Mouse (Mus musculus): Measurements from ENCODE around the gene Serac1. TPM values are rescaled to one million over a fixed set of nuclear protein-coding genes. Genes with fewer than 3 reads are reported as not detected.

The Serac1 gene
- polyA plus RNA-seq, 1 experiment from 2014 or later, result 7.0 TPM

GRCm38 (mm10) chr17:6008590-6008989 is 71.0 kb downstream of the Serac1 start:
- CTCF ChIA-PET, result interaction anchor here (1.0 to 2.5 kb wide), 7 partner anchors 10 to 132 kb away, joined by 3 to 9 read pairs (median 3); no protein-coding TSS in a partner anchor
- ATAC-seq (no peak), DNase-seq (ENCODE audit: low read depth, low spot score) (no peak)
- in situ Hi-C loops (cut with MboI; ENCODE audit: low pct_unique_long_range_greater_than_20kb), result loop anchor here (25.0 kb wide), 1 partner anchor 571 kb away; the partner anchor contains the start of gene Tmem242
- no peaks in the 10 kb centered on the region for H3K27me3 ChIP-seq
- POLR2A ChIA-PET, result no interaction called here
- TF ChIP-seq CTCF (IDR thresholded peaks at IDR 0.05), result no peak

- ChIA-PET CTCF (interaction anchor here (0.6 to 2.5 kb wide), 8 partner anchors 11 to 131 kb away, joined by 3 to 9 read pairs (median 3); no protein-coding TSS in a partner anchor), POLR2A (interaction anchor here (1.0 kb wide), 1 partner anchor 29 kb away, joined by 3 read pairs; no protein-coding TSS in a partner anchor)
- no peak for TF ChIP-seq CTCF (IDR thresholded peaks at IDR 0.05)
- ATAC-seq (peak; percentile 76), DNase-seq (ENCODE audit: low read depth, low spot score) (no peak)
- in situ Hi-C loops (cut with MboI; ENCODE audit: low pct_unique_long_range_greater_than_20kb), result loop anchor here (25.0 kb wide), 1 partner anchor 571 kb away; the partner anchor contains the start of gene Tmem242
- H3K27me3 ChIP-seq, result no peaks in the 10 kb centered on the region
Observed at GRCm38 (mm10) chr17:6007902-6008301, 71.6 kb downstream of the Serac1 start.

- H3K27me3 ChIP-seq, result no peaks in the 10 kb centered on the region
- CTCF ChIA-PET, result interaction anchor here (1.1 to 2.5 kb wide), 6 partner anchors 10 to 130 kb away, joined by 3 to 9 read pairs (median 4); no protein-coding TSS in a partner anchor
- in situ Hi-C loops (cut with MboI; ENCODE audit: low pct_unique_long_range_greater_than_20kb), result loop anchor here (25.0 kb wide), 1 partner anchor 570 kb away; the partner anchor contains the start of gene Tmem242
- DNase-seq (ENCODE audit: low read depth, low spot score), result no peak
- POLR2A ChIA-PET, result interaction anchor here (1.0 kb wide), 1 partner anchor 28 kb away, joined by 3 read pairs; no protein-coding TSS in a partner anchor
- ATAC-seq, result no peak
- TF ChIP-seq CTCF (IDR thresholded peaks at IDR 0.05), result no peak
Observed at GRCm38 (mm10) chr17:6007101-6007780, 72.3 kb downstream of the Serac1 start.

GRCm38 (mm10) chr17:6005638-6006471 is 73.7 kb downstream of the Serac1 start:
- DNase-seq (ENCODE audit: low read depth, low spot score) (no peak), ATAC-seq (no peak)
- H3K27me3 ChIP-seq, result no peaks in the 10 kb centered on the region
- POLR2A ChIA-PET, result interaction anchor here (0.5 kb wide), 1 partner anchor 513 kb away, joined by 3 read pairs; no protein-coding TSS in a partner anchor
- in situ Hi-C loops (cut with MboI; ENCODE audit: low pct_unique_long_range_greater_than_20kb), result loop anchor here (25.0 kb wide), 1 partner anchor 569 kb away; the partner anchor contains the start of gene Tmem242
- TF ChIP-seq CTCF (IDR thresholded peaks at IDR 0.05), result no peak
- CTCF ChIA-PET, result interaction anchor here (0.7 to 2.5 kb wide), 11 partner anchors 9 to 209 kb away, joined by 3 to 9 read pairs (median 4); no protein-coding TSS in a partner anchor

- DNase-seq (ENCODE audit: low read depth, low spot score) (no peak), ATAC-seq (no peak)
- POLR2A ChIA-PET, result no interaction called here
- no peaks in the 10 kb centered on the region for H3K27me3 ChIP-seq
- no peak for TF ChIP-seq CTCF (IDR thresholded peaks at IDR 0.05)
- CTCF ChIA-PET, result interaction anchor here (1.2 to 1.4 kb wide), 7 partner anchors 10 to 68 kb away, joined by 3 to 6 read pairs (median 5); no protein-coding TSS in a partner anchor
- in situ Hi-C loops (cut with MboI; ENCODE audit: low pct_unique_long_range_greater_than_20kb), result loop anchor here (25.0 kb wide), 1 partner anchor 568 kb away; the partner anchor contains the start of gene Tmem242
Observed at GRCm38 (mm10) chr17:6005246-6005637, 74.3 kb downstream of the Serac1 start.

- TF ChIP-seq CTCF (IDR thresholded peaks at IDR 0.05), result no peak
- in situ Hi-C loops (cut with MboI; ENCODE audit: low pct_unique_long_range_greater_than_20kb), result loop anchor here (25.0 kb wide), 1 partner anchor 566 kb away; the partner anchor contains the start of gene Tmem242
- POLR2A ChIA-PET, result no interaction called here
- H3K27me3 ChIP-seq, result no peaks in the 10 kb centered on the region
- ATAC-seq, result no peak
- DNase-seq (ENCODE audit: low read depth, low spot score), result no peak
- CTCF ChIA-PET, result interaction anchor here (1.6 kb wide), 1 partner anchor 63 kb away, joined by 3 read pairs; the partner anchor contains the start of gene Synj2
Observed at GRCm38 (mm10) chr17:6003661-6004060, 75.9 kb downstream of the Serac1 start.

- DNase-seq (ENCODE audit: low read depth, low spot score) (no peak), ATAC-seq (no peak)
- TF ChIP-seq CTCF (IDR thresholded peaks at IDR 0.05), result no peak
- CTCF ChIA-PET, result interaction anchor here (1.9 kb wide), 1 partner anchor 15 kb away, joined by 4 read pairs; no protein-coding TSS in a partner anchor
- H3K27me3 ChIP-seq, result no peaks in the 10 kb centered on the region
- POLR2A ChIA-PET, result no interaction called here
- in situ Hi-C loops (cut with MboI; ENCODE audit: low pct_unique_long_range_greater_than_20kb), result loop anchor here (25.0 kb wide), 1 partner anchor 565 kb away; the partner anchor contains the start of gene Tmem242
Observed at GRCm38 (mm10) chr17:6002563-6002962, 77.0 kb downstream of the Serac1 start.

- ATAC-seq, result no peak
- no peak for TF ChIP-seq CTCF (IDR thresholded peaks at IDR 0.05)
Observed at GRCm38 (mm10) chr17:6001836-6002235, 77.7 kb downstream of the Serac1 start.

GRCm38 (mm10) chr17:6001389-6001788 is 78.2 kb downstream of the Serac1 start:
- H3K27me3 ChIP-seq, result no peaks in the 10 kb centered on the region
- no peak for TF ChIP-seq CTCF (IDR thresholded peaks at IDR 0.05)
- DNase-seq (ENCODE audit: low read depth, low spot score) (no peak), ATAC-seq (no peak)
- ChIA-PET POLR2A (interaction anchor here (0.6 kb wide), 1 partner anchor 50 kb away, joined by 5 read pairs; no protein-coding TSS in a partner anchor), CTCF (interaction anchor here (1.0 to 1.9 kb wide), 2 partner anchors 14 to 19 kb away, joined by 3 to 4 read pairs; no protein-coding TSS in a partner anchor)
- in situ Hi-C loops (cut with MboI; ENCODE audit: low pct_unique_long_range_greater_than_20kb), result loop anchor here (25.0 kb wide), 1 partner anchor 564 kb away; the partner anchor contains the start of gene Tmem242

More at GRCm38 (mm10) chr17:6001836-6002235, 77.7 kb downstream of the Serac1 start:
- H3K27me3 ChIP-seq, result no peaks in the 10 kb centered on the region
- POLR2A ChIA-PET, result interaction anchor here (0.6 kb wide), 1 partner anchor 50 kb away, joined by 5 read pairs; no protein-coding TSS in a partner anchor
- CTCF ChIA-PET, result interaction anchor here (1.0 to 1.9 kb wide), 2 partner anchors 14 to 18 kb away, joined by 3 to 4 read pairs; no protein-coding TSS in a partner anchor
- in situ Hi-C loops (cut with MboI; ENCODE audit: low pct_unique_long_range_greater_than_20kb), result loop anchor here (25.0 kb wide), 1 partner anchor 565 kb away; the partner anchor contains the start of gene Tmem242
- DNase-seq (ENCODE audit: low read depth, low spot score), result no peak

Measured in Patski (cell line).